Mouse (Mus musculus) ES-E14 (cell line): ENCODE data around the gene Ptms.
A peak's percentile ranks its signal among the peaks of the same experiment; 100 is the strongest.

Experiments used
- HCFC1 ChIP-seq: IDR thresholded peaks from 2 replicates; pipeline ENCODE4 v1.6.1; 2012; ENCODE audit warnings: low read length, inconsistent platforms, borderline replicate concordance; ENCODE audit not compliant: insufficient read depth
- ZNF384 ChIP-seq: IDR thresholded peaks from 2 replicates; pipeline ENCODE4 v1.6.1; 2012; ENCODE audit warnings: low read depth, low read length, inconsistent platforms

DNA sequence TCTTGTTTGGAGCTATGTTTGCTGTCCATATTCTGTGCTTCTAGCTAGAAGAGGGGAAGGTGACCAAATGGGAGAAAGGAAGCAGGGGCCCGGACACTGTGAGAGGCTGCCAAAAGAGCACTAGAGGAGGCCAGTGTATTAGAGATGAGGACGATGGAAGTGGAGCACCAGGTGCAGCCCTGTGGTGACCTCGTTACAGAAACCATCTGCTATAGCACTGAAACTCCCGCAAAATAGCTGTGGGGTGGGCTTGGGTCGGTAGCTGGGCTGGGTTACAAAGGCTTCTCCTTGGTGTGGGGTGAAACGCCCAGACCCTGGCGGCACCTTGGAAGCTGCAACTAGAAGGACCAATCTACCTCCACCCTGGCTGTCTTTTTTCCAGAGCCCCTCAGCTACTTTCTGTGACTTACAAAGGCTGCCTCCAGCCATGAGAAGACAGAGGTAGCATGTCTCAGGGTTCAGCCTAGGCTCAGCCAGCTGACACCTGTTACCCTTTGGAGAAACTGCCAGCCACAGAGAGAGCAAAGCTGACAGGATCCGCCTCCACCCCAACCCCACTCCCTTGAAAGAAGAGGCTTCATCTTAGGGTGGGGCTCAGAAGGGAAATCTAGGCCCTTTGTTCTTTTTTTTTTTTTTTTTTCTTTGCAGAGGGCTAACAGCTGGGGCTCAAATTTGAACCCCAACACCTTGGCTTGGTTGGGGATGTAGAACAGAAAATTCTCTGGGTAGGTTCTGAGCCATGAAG lies 19.7 kb downstream of the Ptms start:
- TF ChIP-seq ZNF384, result peak; percentile 90
- TF ChIP-seq HCFC1, result no peak
